Mouse (Mus musculus): ENCODE measurements around the gene Gan. TPM values are rescaled to one million over a fixed set of nuclear protein-coding genes. Genes with fewer than 3 reads are reported as not detected.

Gene Gan
- polyA plus RNA-seq, 1 experiment from 2014 or later, result 1.7 TPM

- Histone ChIP-seq H3K36me3 (ENCODE audit: control insufficient read depth, insufficient read depth, low read length) (no peaks in the 10 kb centered on the region), H3K4me1 (ENCODE audit: control insufficient read depth, insufficient read depth, low read length) (no peaks in the 10 kb centered on the region), H3K27me3 (ENCODE audit: control insufficient read depth, insufficient read depth, low read length) (no peaks in the 10 kb centered on the region), H3K4me3 (ENCODE audit: low read depth, low read length) (no peak overlapping the region), H3K27ac (ENCODE audit: low read depth, low read length) (no peak overlapping the region), H3K4me2 (no peak overlapping the region), H3K9ac (ENCODE audit: low read depth, low read length) (no peak overlapping the region), H3K9me3 (replicated peaks; ENCODE audit: control insufficient read depth, low read length) (no peaks in the 10 kb centered on the region)
- WGBS (ENCODE audit: insufficient replicate concordance), result 63% methylated on average over 5 of the region's 5 CpGs
- no peak for ATAC-seq (replicated peaks; ENCODE audit: insufficient number of reproducible peaks, low FRiP score, low TSS enrichment)
Observed at GRCm38 (mm10) chr8:117240841-117241494, 83.0 kb downstream of the Gan start.

- Histone ChIP-seq H3K4me3 (ENCODE audit: low read depth, low read length) (no peak overlapping the region), H3K9me3 (replicated peaks; ENCODE audit: control insufficient read depth, low read length) (no peaks in the 10 kb centered on the region), H3K4me1 (ENCODE audit: control insufficient read depth, insufficient read depth, low read length) (no peaks in the 10 kb centered on the region), H3K27ac (ENCODE audit: low read depth, low read length) (no peak overlapping the region), H3K27me3 (ENCODE audit: control insufficient read depth, insufficient read depth, low read length) (no peaks in the 10 kb centered on the region), H3K9ac (ENCODE audit: low read depth, low read length) (no peak overlapping the region), H3K36me3 (ENCODE audit: control insufficient read depth, insufficient read depth, low read length) (no peaks in the 10 kb centered on the region), H3K4me2 (no peak overlapping the region)
- 48% methylated on average over 3 of the region's 3 CpGs for WGBS (ENCODE audit: insufficient replicate concordance)
- no peak for ATAC-seq (replicated peaks; ENCODE audit: insufficient number of reproducible peaks, low FRiP score, low TSS enrichment)
Observed at GRCm38 (mm10) chr8:117241848-117242247, 83.9 kb downstream of the Gan start.

GRCm38 (mm10) chr8:117242286-117242685, 84.4 kb downstream of the Gan start:
- 71% methylated on average over 6 of the region's 6 CpGs for WGBS (ENCODE audit: insufficient replicate concordance)
- Histone ChIP-seq H3K27ac (ENCODE audit: low read depth, low read length) (no peak overlapping the region), H3K27me3 (ENCODE audit: control insufficient read depth, insufficient read depth, low read length) (no peaks in the 10 kb centered on the region), H3K4me1 (ENCODE audit: control insufficient read depth, insufficient read depth, low read length) (no peaks in the 10 kb centered on the region), H3K9ac (ENCODE audit: low read depth, low read length) (no peak overlapping the region), H3K4me3 (ENCODE audit: low read depth, low read length) (no peak overlapping the region), H3K4me2 (no peak overlapping the region), H3K9me3 (replicated peaks; ENCODE audit: control insufficient read depth, low read length) (no peaks in the 10 kb centered on the region), H3K36me3 (ENCODE audit: control insufficient read depth, insufficient read depth, low read length) (no peaks in the 10 kb centered on the region)
- no peak for ATAC-seq (replicated peaks; ENCODE audit: insufficient number of reproducible peaks, low FRiP score, low TSS enrichment)

- no peak overlapping the region for H3K4me2 ChIP-seq
- H3K36me3 ChIP-seq (ENCODE audit: control insufficient read depth, insufficient read depth, low read length), result no peaks in the 10 kb centered on the region
- no peaks in the 10 kb centered on the region for H3K4me1 ChIP-seq (ENCODE audit: control insufficient read depth, insufficient read depth, low read length)
- H3K27ac ChIP-seq (ENCODE audit: low read depth, low read length), result no peak overlapping the region
- H3K9ac ChIP-seq (ENCODE audit: low read depth, low read length), result no peak overlapping the region
- H3K9me3 ChIP-seq (replicated peaks; ENCODE audit: control insufficient read depth, low read length), result no peaks in the 10 kb centered on the region
- no peak for ATAC-seq (replicated peaks; ENCODE audit: insufficient number of reproducible peaks, low FRiP score, low TSS enrichment)
- H3K27me3 ChIP-seq (ENCODE audit: control insufficient read depth, insufficient read depth, low read length), result no peaks in the 10 kb centered on the region
- H3K4me3 ChIP-seq (ENCODE audit: low read depth, low read length), result no peak overlapping the region
- 37% methylated on average over 6 of the region's 6 CpGs for WGBS (ENCODE audit: insufficient replicate concordance)
Observed at GRCm38 (mm10) chr8:117244601-117245000, 86.7 kb downstream of the Gan start.

GRCm38 (mm10) chr8:117248341-117248740, 90.4 kb downstream of the Gan start:
- no peaks in the 10 kb centered on the region for H3K4me1 ChIP-seq (ENCODE audit: control insufficient read depth, insufficient read depth, low read length)
- no peak overlapping the region for H3K4me2 ChIP-seq
- H3K9me3 ChIP-seq (replicated peaks; ENCODE audit: control insufficient read depth, low read length), result no peaks in the 10 kb centered on the region
- no peaks in the 10 kb centered on the region for H3K36me3 ChIP-seq (ENCODE audit: control insufficient read depth, insufficient read depth, low read length)
- H3K27ac ChIP-seq (ENCODE audit: low read depth, low read length), result no peak overlapping the region
- H3K27me3 ChIP-seq (ENCODE audit: control insufficient read depth, insufficient read depth, low read length), result no peaks in the 10 kb centered on the region
- H3K9ac ChIP-seq (ENCODE audit: low read depth, low read length), result no peak overlapping the region
- ATAC-seq (replicated peaks; ENCODE audit: insufficient number of reproducible peaks, low FRiP score, low TSS enrichment), result no peak
- 66% methylated on average over 11 of the region's 11 CpGs for WGBS (ENCODE audit: insufficient replicate concordance)
- no peak overlapping the region for H3K4me3 ChIP-seq (ENCODE audit: low read depth, low read length)

GRCm38 (mm10) chr8:117251086-117251681, 93.2 kb downstream of the Gan start:
- H3K27ac ChIP-seq (ENCODE audit: low read depth, low read length), result no peak overlapping the region
- 47% methylated on average over 7 of the region's 7 CpGs for WGBS (ENCODE audit: insufficient replicate concordance)
- no peak overlapping the region for H3K4me3 ChIP-seq (ENCODE audit: low read depth, low read length)
- no peaks in the 10 kb centered on the region for H3K9me3 ChIP-seq (replicated peaks; ENCODE audit: control insufficient read depth, low read length)
- H3K4me2 ChIP-seq, result no peak overlapping the region
- H3K27me3 ChIP-seq (ENCODE audit: control insufficient read depth, insufficient read depth, low read length), result no peaks in the 10 kb centered on the region
- no peaks in the 10 kb centered on the region for H3K36me3 ChIP-seq (ENCODE audit: control insufficient read depth, insufficient read depth, low read length)
- no peak overlapping the region for H3K9ac ChIP-seq (ENCODE audit: low read depth, low read length)
- ATAC-seq (replicated peaks; ENCODE audit: insufficient number of reproducible peaks, low FRiP score, low TSS enrichment), result no peak
- peaks cover 3% of the 10 kb centered on the region; the same call in 1 of the 2 replicates for H3K4me1 ChIP-seq (ENCODE audit: control insufficient read depth, insufficient read depth, low read length)

GRCm38 (mm10) chr8:117252650-117253049, 94.7 kb downstream of the Gan start:
- Histone ChIP-seq H3K27ac (ENCODE audit: low read depth, low read length) (no peak overlapping the region), H3K4me2 (no peak overlapping the region), H3K36me3 (ENCODE audit: control insufficient read depth, insufficient read depth, low read length) (no peaks in the 10 kb centered on the region), H3K4me3 (ENCODE audit: low read depth, low read length) (no peak overlapping the region), H3K9me3 (replicated peaks; ENCODE audit: control insufficient read depth, low read length) (no peaks in the 10 kb centered on the region), H3K9ac (ENCODE audit: low read depth, low read length) (no peak overlapping the region), H3K4me1 (ENCODE audit: control insufficient read depth, insufficient read depth, low read length) (peaks cover 3% of the 10 kb centered on the region; the same call in 1 of the 2 replicates), H3K27me3 (ENCODE audit: control insufficient read depth, insufficient read depth, low read length) (no peaks in the 10 kb centered on the region)
- ATAC-seq (replicated peaks; ENCODE audit: insufficient number of reproducible peaks, low FRiP score, low TSS enrichment), result no peak
- WGBS (ENCODE audit: insufficient replicate concordance), result 89% methylated on average over 8 of the region's 8 CpGs

GRCm38 (mm10) chr8:117253390-117254269, 95.7 kb downstream of the Gan start:
- H3K4me1 ChIP-seq (ENCODE audit: control insufficient read depth, insufficient read depth, low read length), result peaks cover 9% of the 10 kb centered on the region
- 65% methylated on average over 17 of the region's 17 CpGs for WGBS (ENCODE audit: insufficient replicate concordance)
- no peaks in the 10 kb centered on the region for H3K9me3 ChIP-seq (replicated peaks; ENCODE audit: control insufficient read depth, low read length)
- no peaks in the 10 kb centered on the region for H3K36me3 ChIP-seq (ENCODE audit: control insufficient read depth, insufficient read depth, low read length)
- H3K4me3 ChIP-seq (ENCODE audit: low read depth, low read length), result no peak overlapping the region
- H3K4me2 ChIP-seq, result no peak overlapping the region
- H3K27me3 ChIP-seq (ENCODE audit: control insufficient read depth, insufficient read depth, low read length), result no peaks in the 10 kb centered on the region
- no peak for ATAC-seq (replicated peaks; ENCODE audit: insufficient number of reproducible peaks, low FRiP score, low TSS enrichment)
- no peak overlapping the region for H3K27ac ChIP-seq (ENCODE audit: low read depth, low read length)
- H3K9ac ChIP-seq (ENCODE audit: low read depth, low read length), result no peak overlapping the region

All from heart, embryonic 11.5 days (tissue).